Mouse (Mus musculus) frontal cortex, adult 2 months (tissue): ENCODE data around the gene Gm438. TPM values are rescaled to one million over a fixed set of nuclear protein-coding genes. Genes with fewer than 3 reads are reported as not detected.
"Not testable (repeated sequence)": the region's sequence is repeated elsewhere in the genome, so short reads cannot be mapped to it uniquely, and the experiment has no call there.

Source experiments
- DNase-seq, 2 experiments: peaks; one replicate each; pipeline ENCODE4 v3.0.0; 2022; ENCODE audit warnings: low spot score in 1 of 2; ENCODE audit errors: extremely low spot score in 1 of 2
- polyA plus RNA-seq: library from polyadenylated mRNA; depleted of rRNA; stranded (reverse); fragments of >200 nt; gene quantifications from 2 replicates; pipeline ENCODE4 v1.2.3, GENCODE M21; 2012; rRNA removed

The Gm438 gene
- polyA plus RNA-seq = not detected in 2 replicates

DNA sequence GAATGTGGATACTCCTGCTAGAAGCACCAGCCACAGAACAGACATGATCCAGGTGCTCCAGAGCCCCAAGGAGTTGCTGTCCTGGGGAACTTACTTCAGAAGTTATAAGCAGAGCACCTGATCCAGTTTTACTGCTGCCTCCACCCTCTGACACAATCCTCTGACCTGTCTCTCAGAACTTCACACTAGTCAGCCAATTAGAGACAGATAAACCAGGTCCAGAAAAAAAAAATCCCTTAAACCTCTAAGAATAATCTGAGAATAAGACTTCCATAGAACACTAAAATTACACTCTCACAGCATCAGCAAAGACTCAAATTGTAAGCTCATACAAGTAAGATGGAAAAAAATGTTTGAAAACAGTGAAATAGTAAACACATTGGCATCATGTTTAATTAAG, at the start of gene Gm438:
TSS of gene Gm438 (minus strand) at position 101 of the 400 bp plus-strand sequence.
- no peak for DNase-seq

- no peak for DNase-seq
Measured at GRCm38 (mm10) chr4:144824706-144825105, 38.3 kb upstream of the Gm438 start.

- no peak for DNase-seq
Measured at GRCm38 (mm10) chr4:144823996-144824395, 37.6 kb upstream of the Gm438 start.

DNA sequence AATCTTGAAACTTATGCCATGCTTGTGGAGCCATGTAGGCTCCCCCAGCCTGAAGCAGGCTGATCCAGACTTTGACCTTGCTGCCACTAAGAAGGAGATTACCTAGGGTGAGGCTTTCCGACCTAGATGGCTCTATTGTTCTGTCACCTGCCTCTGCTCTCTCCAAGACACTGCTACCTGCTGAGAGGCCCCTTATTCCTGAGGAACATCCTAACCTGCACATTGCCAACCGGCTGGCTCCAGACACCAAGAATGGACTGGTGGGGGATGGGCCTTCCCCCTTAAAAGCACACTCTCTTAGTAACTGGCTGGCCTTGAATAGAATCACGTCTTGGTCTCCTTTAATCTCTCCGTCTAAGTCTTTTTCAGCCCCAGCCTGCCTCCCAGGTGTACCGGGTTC, 20.8 kb upstream of the Gm438 start:
- not testable (repeated sequence) for DNase-seq

GRCm38 (mm10) chr4:144803633-144804032, 17.2 kb upstream of the Gm438 start:
- no peak for DNase-seq

DNA sequence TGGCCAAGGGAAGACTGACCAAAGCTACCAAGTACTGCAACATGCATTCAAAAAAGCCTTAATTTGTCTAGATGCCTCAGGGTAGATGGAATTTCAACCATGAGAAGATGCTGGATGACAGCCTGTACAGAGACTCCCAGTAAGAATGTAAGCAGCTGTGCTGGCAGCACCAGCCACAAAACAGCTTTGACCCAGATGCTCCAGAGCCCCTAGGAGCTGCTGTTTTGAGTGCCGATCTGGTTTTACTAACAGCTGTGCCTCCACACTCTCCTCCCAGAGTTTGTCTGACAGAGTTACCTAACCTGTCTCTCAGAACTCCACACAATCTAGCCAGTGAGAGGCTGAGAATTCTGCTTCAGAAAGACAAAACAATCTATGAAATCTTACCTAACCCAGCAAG, 3.8 kb upstream of the Gm438 start:
- DNase-seq = no peak

DNA sequence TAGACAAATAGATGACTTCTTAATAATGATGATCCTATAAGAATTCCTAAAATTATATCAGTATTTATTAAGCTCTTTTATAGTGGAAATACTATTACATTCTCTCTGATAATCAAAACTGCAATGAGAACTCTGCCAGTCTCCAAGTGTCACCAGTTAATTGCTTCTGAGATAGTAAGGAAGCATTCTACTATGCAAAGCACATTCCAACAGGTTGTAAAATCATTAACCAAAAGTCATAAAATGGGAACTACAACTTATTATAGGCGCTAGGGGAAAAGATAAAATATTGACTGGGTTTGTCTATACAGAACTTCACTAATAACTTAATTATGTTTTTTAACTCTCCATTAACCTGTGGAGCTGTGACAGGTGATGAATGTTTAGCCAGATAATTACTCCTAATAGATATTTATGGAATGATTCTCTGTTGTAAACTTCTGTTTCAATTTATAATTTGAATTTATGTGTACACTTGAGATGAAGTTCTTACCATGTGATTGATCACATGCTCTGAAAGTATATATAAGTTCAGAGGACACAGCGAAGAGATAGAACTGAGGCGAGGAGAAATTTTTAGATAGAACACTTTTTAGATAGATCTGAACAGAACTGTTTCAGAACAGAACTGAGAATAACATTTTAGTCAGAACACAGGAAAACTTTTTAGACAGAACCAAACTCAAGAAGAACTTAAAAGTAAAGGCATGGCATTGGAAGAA, 3.7 kb downstream of the Gm438 start:
- DNase-seq = no peak

DNA sequence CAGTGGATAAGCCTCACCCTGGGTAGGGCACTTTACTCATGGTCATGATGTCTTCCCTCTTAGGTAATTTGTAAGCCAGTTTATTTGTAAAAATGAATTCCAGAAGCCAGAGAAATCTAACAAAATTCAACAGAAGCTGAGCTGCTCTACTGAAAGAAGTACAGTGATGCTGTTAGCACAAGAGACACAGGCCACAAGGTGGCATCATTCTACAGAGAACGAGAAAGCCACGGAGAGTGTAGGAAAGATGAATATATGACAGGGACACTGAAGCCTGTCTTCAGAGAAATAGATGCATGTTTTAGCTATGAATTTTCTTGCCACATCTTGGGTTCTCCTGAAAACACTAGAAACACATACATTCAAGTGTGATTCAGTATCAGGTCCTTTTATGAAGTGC, 20.7 kb downstream of the Gm438 start:
- DNase-seq = peak; percentile 23 to 76

DNA sequence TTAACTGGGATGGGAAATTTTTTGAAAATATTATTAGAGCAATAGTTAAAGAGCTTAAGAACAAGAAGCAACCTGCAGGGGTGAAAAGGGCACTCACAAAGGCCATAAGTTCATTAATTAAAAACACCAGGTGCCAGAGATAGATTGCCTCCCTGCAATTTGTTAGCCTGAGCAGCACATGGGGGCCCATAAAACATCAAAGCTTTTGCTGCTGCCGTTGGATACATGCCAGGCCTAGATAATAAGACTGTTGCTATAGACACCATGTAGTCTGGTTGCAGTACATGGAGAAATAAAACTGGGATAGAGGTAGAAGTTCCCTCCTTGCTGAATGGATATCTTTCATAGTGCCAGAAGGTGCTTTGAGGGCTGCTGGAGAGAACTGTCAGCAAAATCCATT, 37.2 kb downstream of the Gm438 start:
- no peak for DNase-seq

Other genes starting within 250 kb of the Gm438 start
- gene Gm13124, start 221.4 kb downstream of the Gm438 start, polyA plus RNA-seq = not detected in 2 replicates
- not detected in 2 replicates for gene Aadacl4, start 172.9 kb downstream of the Gm438 start, polyA plus RNA-seq
- gene Gm436, start 100.2 kb downstream of the Gm438 start, polyA plus RNA-seq = not detected in 2 replicates
- gene Gm13178, start 65.2 kb downstream of the Gm438 start, polyA plus RNA-seq = not detected in 2 replicates
- gene Dhrs3, start 106.2 kb upstream of the Gm438 start, polyA plus RNA-seq = 26.4 and 28.0 TPM in 2 replicates